Mouse (Mus musculus) bone marrow, adult 2 months (tissue): ENCODE results near the gene 2610528J11Rik.

Source experiments
- CTCF ChIP-seq: fragments of 200-500 bp; IDR thresholded peaks from 2 replicates; pipeline ENCODE4 v1.5.1; 2011; ENCODE audit warnings: low read length, control low read depth; ENCODE audit not compliant: control insufficient read depth, insufficient read depth
- POLR2A ChIP-seq: fragments of 200-500 bp; IDR thresholded peaks from 2 replicates; pipeline ENCODE4 v1.6.1; 2011; ENCODE audit warnings: low read depth, mild to moderate bottlenecking, control low read depth, low read length, borderline replicate concordance; ENCODE audit not compliant: control insufficient read depth

DNA sequence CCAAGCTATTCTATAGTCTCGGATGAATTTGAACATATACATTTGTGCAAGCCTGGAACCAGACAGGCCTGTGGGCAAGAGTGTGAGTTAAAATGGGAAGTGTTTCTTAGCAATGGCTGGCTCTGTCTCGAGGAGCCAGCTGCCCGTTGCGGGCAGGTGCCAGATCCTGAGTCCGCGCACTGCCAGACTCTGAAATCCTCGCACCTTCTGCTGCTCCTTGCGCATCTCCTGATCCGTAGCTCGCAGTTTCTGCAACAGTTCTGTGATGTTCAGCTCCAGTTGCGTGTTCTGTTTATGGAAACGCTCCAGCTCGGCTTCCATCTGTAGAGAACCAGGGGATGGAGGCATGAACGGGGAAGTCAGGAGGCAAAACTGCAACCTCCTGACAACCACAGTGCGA is 44.6 kb downstream of the 2610528J11Rik start:
- TF ChIP-seq CTCF (no peak), POLR2A (no peak)
